Mouse (Mus musculus): Measurements from ENCODE around the gene Gm37240. TPM values are rescaled to one million over a fixed set of nuclear protein-coding genes. Genes with fewer than 3 reads are reported as not detected.

Gene Gm37240
- polyA plus RNA-seq, 1 experiment from 2014 or later: 0.43 TPM

DNA sequence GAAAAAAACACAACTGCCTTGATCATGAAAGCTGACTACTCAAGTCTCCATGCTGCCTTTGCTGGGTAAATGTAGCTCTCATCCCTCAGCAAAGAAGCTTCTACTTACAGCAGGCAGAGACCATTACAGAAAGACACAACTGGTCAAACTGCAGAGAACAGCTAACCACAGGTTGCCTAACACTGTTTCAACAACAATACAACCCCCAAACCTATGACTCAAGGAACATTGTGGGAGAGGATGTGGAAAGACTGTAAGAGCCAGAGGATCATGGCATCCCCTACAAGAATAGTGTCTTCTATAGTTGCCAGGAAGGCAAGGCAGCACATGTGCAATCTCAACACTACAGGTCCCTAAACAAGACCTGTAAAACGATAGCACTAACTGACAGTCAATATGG lies 94.2 kb downstream of the Gm37240 start:
- Histone ChIP-seq H3K36me3 (ENCODE audit: control insufficient read depth, insufficient read depth, low read length) (no peaks in the 10 kb centered on the region), H3K9me3 (ENCODE audit: control insufficient read depth, low read length) (no peaks in the 10 kb centered on the region), H3K27ac (ENCODE audit: low read depth, low read length) (no peak overlapping the region), H3K9ac (ENCODE audit: low read length) (no peak overlapping the region), H3K4me2 (ENCODE audit: low read depth, low read length, severe bottlenecking) (no peak overlapping the region), H3K4me1 (replicated peaks; ENCODE audit: control insufficient read depth, insufficient read depth, low read length) (no peaks in the 10 kb centered on the region), H3K4me3 (ENCODE audit: low read depth, low read length) (no peak overlapping the region), H3K27me3 (ENCODE audit: control insufficient read depth, insufficient read depth, low read length) (no peaks in the 10 kb centered on the region)
- ATAC-seq (replicated peaks; ENCODE audit: low FRiP score) (no peak), DNase-seq (ENCODE audit: low spot score) (no peak)
- WGBS: 77% methylated on average over 1 of the region's 1 CpGs

DNA sequence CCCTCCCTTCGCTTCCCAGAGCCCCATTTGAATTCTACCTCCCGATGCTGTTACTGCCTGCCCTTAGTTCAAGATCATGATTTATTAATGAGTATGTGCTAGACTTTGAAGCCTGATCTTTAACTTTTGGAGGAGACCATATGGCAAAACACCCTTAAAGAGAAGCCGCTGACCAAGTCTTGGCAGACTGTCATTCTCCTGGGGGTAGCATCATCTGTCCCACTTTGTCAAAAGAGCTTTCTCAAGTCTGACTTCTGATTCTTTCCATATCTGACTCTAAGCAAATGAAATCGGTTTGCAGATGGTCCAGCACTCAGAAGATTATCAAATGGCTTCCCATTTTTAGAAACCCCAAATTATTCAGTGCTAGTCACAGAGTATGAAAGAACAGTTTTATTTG lies 97.6 kb downstream of the Gm37240 start:
- H3K4me1 ChIP-seq (replicated peaks; ENCODE audit: control insufficient read depth, insufficient read depth, low read length): no peaks in the 10 kb centered on the region
- H3K9me3 ChIP-seq (ENCODE audit: control insufficient read depth, low read length): no peaks in the 10 kb centered on the region
- no peak for DNase-seq (ENCODE audit: low spot score)
- H3K27me3 ChIP-seq (ENCODE audit: control insufficient read depth, insufficient read depth, low read length): no peaks in the 10 kb centered on the region
- no peak overlapping the region for H3K27ac ChIP-seq (ENCODE audit: low read depth, low read length)
- no peak for ATAC-seq (replicated peaks; ENCODE audit: low FRiP score)
- H3K4me3 ChIP-seq (ENCODE audit: low read depth, low read length): no peak overlapping the region
- no peak overlapping the region for H3K4me2 ChIP-seq (ENCODE audit: low read depth, low read length, severe bottlenecking)
- no peak overlapping the region for H3K9ac ChIP-seq (ENCODE audit: low read length)
- no peaks in the 10 kb centered on the region for H3K36me3 ChIP-seq (ENCODE audit: control insufficient read depth, insufficient read depth, low read length)
- 86% methylated on average over 4 of the region's 4 CpGs for WGBS

DNA sequence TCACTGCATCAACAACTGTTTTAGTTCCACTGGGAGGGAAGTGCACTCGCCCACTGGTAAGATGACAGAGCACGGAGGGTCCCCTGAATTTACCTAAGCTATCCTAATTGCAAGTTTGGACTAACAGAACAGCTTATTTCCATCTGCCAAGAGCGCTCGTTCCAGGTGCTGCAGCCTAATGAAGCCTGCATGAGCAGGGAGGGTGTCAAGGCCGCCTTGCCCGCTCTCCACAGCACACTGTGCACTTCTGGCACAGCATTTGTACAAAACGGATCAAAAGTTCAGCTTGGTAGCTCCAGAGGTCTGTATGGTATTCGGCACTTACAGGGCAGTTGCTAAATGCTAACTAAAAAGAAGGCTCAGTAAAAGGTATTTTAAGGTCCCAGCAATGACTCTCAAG lies 100.8 kb downstream of the Gm37240 start:
- no peaks in the 10 kb centered on the region for H3K36me3 ChIP-seq (ENCODE audit: control insufficient read depth, insufficient read depth, low read length)
- no peak overlapping the region for H3K4me3 ChIP-seq (ENCODE audit: low read depth, low read length)
- no peaks in the 10 kb centered on the region for H3K4me1 ChIP-seq (replicated peaks; ENCODE audit: control insufficient read depth, insufficient read depth, low read length)
- H3K9ac ChIP-seq (ENCODE audit: low read length): no peak overlapping the region
- H3K4me2 ChIP-seq (ENCODE audit: low read depth, low read length, severe bottlenecking): no peak overlapping the region
- no peak for ATAC-seq (replicated peaks; ENCODE audit: low FRiP score)
- no peaks in the 10 kb centered on the region for H3K27me3 ChIP-seq (ENCODE audit: control insufficient read depth, insufficient read depth, low read length)
- no peaks in the 10 kb centered on the region for H3K9me3 ChIP-seq (ENCODE audit: control insufficient read depth, low read length)
- 74% methylated on average over 8 of the region's 8 CpGs for WGBS
- no peak for DNase-seq (ENCODE audit: low spot score)
- no peak overlapping the region for H3K27ac ChIP-seq (ENCODE audit: low read depth, low read length)

DNA sequence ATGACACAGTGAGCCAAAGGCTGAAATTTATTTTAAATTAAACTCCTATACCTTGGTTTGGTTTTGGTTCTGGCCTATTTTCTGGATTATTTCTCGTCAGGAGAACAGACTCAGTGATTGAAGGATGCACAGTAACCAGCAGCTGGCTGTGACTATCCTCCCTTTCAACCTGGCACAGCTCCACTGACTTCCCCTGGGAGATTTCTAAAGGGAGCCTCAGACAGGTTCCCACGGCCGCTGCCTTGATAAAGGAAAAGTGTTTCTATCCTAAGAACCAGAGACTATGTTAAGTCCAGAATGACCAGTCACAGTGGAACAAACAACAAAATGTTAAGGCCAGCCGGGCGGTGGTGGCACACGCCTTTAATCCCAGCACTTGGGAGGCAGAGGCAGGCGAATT lies 106.4 kb downstream of the Gm37240 start:
- H3K9ac ChIP-seq (ENCODE audit: low read length): no peak overlapping the region
- no peaks in the 10 kb centered on the region for H3K9me3 ChIP-seq (ENCODE audit: control insufficient read depth, low read length)
- H3K27me3 ChIP-seq (ENCODE audit: control insufficient read depth, insufficient read depth, low read length): no peaks in the 10 kb centered on the region
- no peak overlapping the region for H3K27ac ChIP-seq (ENCODE audit: low read depth, low read length)
- WGBS: 84% methylated on average over 7 of the region's 7 CpGs
- no peaks in the 10 kb centered on the region for H3K36me3 ChIP-seq (ENCODE audit: control insufficient read depth, insufficient read depth, low read length)
- H3K4me2 ChIP-seq (ENCODE audit: low read depth, low read length, severe bottlenecking): no peak overlapping the region
- H3K4me1 ChIP-seq (replicated peaks; ENCODE audit: control insufficient read depth, insufficient read depth, low read length): no peaks in the 10 kb centered on the region
- no peak overlapping the region for H3K4me3 ChIP-seq (ENCODE audit: low read depth, low read length)
- DNase-seq (ENCODE audit: low spot score) (no peak), ATAC-seq (replicated peaks; ENCODE audit: low FRiP score) (no peak)

DNA sequence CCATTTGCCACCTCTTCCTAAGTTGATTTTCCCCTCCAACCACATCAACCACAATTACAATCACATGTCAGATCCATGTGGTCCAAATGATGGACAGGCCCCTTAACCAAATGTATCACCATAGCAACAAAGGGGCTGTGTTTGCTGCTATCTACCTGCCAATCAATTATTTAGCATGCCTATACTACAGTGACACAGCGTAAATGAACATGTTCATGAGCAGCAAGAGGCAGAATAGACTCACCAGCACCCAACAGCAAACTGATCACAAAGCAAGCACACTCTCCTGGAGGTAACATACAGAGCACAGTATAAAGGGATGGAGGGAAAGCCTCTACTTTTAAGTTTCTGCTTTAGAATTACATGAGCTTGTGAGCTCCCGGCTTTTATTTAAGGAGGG lies 107.0 kb downstream of the Gm37240 start:
- H3K4me3 ChIP-seq (ENCODE audit: low read depth, low read length): no peak overlapping the region
- H3K9ac ChIP-seq (ENCODE audit: low read length): no peak overlapping the region
- no peaks in the 10 kb centered on the region for H3K9me3 ChIP-seq (ENCODE audit: control insufficient read depth, low read length)
- no peaks in the 10 kb centered on the region for H3K4me1 ChIP-seq (replicated peaks; ENCODE audit: control insufficient read depth, insufficient read depth, low read length)
- H3K27me3 ChIP-seq (ENCODE audit: control insufficient read depth, insufficient read depth, low read length): no peaks in the 10 kb centered on the region
- H3K4me2 ChIP-seq (ENCODE audit: low read depth, low read length, severe bottlenecking): no peak overlapping the region
- DNase-seq (ENCODE audit: low spot score): no peak
- no peak for ATAC-seq (replicated peaks; ENCODE audit: low FRiP score)
- 73% methylated on average over 2 of the region's 2 CpGs for WGBS
- no peak overlapping the region for H3K27ac ChIP-seq (ENCODE audit: low read depth, low read length)
- no peaks in the 10 kb centered on the region for H3K36me3 ChIP-seq (ENCODE audit: control insufficient read depth, insufficient read depth, low read length)

DNA sequence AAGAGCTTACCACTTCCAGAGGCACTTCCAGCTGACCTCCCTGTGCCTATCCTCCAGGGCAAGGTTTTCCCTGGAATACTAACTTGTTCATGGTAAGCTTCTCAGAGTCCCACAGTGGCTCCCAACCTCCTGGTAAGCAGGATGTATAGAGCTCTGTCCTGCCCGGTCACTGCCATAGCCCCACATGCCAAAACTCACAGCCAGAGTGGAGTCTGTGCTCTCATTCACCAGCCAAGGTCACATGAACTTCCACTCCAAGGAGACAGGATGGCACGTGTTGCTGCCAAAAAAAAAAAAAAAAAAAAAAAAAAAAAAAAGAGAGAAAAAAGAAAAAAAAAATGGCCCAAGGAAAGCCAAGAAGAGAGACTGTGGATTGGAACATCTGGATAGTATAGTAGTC lies 109.5 kb downstream of the Gm37240 start:
- Histone ChIP-seq H3K4me2 (ENCODE audit: low read depth, low read length, severe bottlenecking) (no peak overlapping the region), H3K36me3 (ENCODE audit: control insufficient read depth, insufficient read depth, low read length) (no peaks in the 10 kb centered on the region), H3K27me3 (ENCODE audit: control insufficient read depth, insufficient read depth, low read length) (no peaks in the 10 kb centered on the region), H3K9ac (ENCODE audit: low read length) (no peak overlapping the region), H3K9me3 (ENCODE audit: control insufficient read depth, low read length) (no peaks in the 10 kb centered on the region), H3K27ac (ENCODE audit: low read depth, low read length) (no peak overlapping the region), H3K4me1 (replicated peaks; ENCODE audit: control insufficient read depth, insufficient read depth, low read length) (no peaks in the 10 kb centered on the region), H3K4me3 (ENCODE audit: low read depth, low read length) (no peak overlapping the region)
- DNase-seq (ENCODE audit: low spot score) (no peak), ATAC-seq (replicated peaks; ENCODE audit: low FRiP score) (no peak)
- 90% methylated on average over 2 of the region's 2 CpGs for WGBS

- no peaks in the 10 kb centered on the region for H3K4me1 ChIP-seq (replicated peaks; ENCODE audit: control insufficient read depth, insufficient read depth, low read length)
- no peaks in the 10 kb centered on the region for H3K36me3 ChIP-seq (ENCODE audit: control insufficient read depth, insufficient read depth, low read length)
- H3K4me3 ChIP-seq (ENCODE audit: low read depth, low read length): no peak overlapping the region
- WGBS: 85% methylated on average over 4 of the region's 4 CpGs
- H3K9me3 ChIP-seq (ENCODE audit: control insufficient read depth, low read length): no peaks in the 10 kb centered on the region
- H3K9ac ChIP-seq (ENCODE audit: low read length): no peak overlapping the region
- no peaks in the 10 kb centered on the region for H3K27me3 ChIP-seq (ENCODE audit: control insufficient read depth, insufficient read depth, low read length)
- H3K4me2 ChIP-seq (ENCODE audit: low read depth, low read length, severe bottlenecking): no peak overlapping the region
- ATAC-seq (replicated peaks; ENCODE audit: low FRiP score) (no peak), DNase-seq (ENCODE audit: low spot score) (no peak)
- H3K27ac ChIP-seq (ENCODE audit: low read depth, low read length): no peak overlapping the region
These were observed 110.0 kb downstream of the Gm37240 start for GRCm38 (mm10) chr3:85777356-85777755.

DNA sequence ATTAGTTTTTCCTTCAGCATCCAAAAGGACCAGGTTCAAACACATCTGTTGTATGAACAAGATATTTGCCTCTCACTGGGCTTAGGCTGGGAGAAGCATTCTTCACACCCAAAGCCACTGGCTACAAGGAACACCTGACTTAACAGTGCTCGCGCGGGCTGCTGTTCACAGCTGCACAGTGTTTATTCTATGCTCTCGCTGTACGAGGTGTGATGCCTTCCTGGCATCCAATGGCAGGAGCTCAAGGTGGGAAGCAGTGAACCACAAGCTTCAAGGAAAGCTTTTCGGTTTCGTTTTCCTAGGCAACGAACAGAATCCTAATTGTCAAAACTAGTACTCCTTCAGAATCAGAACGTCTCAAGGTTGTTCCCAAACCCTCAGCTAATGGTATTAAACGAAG lies 110.6 kb downstream of the Gm37240 start:
- no peaks in the 10 kb centered on the region for H3K4me1 ChIP-seq (replicated peaks; ENCODE audit: control insufficient read depth, insufficient read depth, low read length)
- H3K9ac ChIP-seq (ENCODE audit: low read length): no peak overlapping the region
- no peak overlapping the region for H3K4me3 ChIP-seq (ENCODE audit: low read depth, low read length)
- no peaks in the 10 kb centered on the region for H3K36me3 ChIP-seq (ENCODE audit: control insufficient read depth, insufficient read depth, low read length)
- 79% methylated on average over 10 of the region's 10 CpGs for WGBS
- ATAC-seq (replicated peaks; ENCODE audit: low FRiP score): no peak
- no peaks in the 10 kb centered on the region for H3K9me3 ChIP-seq (ENCODE audit: control insufficient read depth, low read length)
- no peak overlapping the region for H3K27ac ChIP-seq (ENCODE audit: low read depth, low read length)
- no peaks in the 10 kb centered on the region for H3K27me3 ChIP-seq (ENCODE audit: control insufficient read depth, insufficient read depth, low read length)
- DNase-seq (ENCODE audit: low spot score): no peak
- H3K4me2 ChIP-seq (ENCODE audit: low read depth, low read length, severe bottlenecking): no peak overlapping the region

DNA sequence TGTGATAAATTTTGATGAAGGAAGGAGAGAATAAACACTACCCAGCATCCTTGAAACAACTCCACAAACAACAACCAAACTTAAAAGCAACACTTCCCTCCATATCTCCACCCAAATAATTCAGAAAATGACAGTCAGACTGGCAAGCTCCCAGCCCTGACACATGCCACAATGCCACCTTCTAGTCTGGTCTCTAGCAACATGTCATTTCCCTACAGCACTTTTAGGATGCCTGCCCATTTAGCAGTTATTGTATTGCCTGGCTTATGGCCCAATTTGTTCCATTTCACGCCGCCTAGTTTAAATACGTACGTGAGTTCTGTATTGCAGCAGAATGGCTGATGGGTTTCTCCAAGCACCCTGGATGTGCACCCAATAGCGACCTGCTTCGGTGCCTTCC lies 111.2 kb downstream of the Gm37240 start:
- Histone ChIP-seq H3K9me3 (ENCODE audit: control insufficient read depth, low read length) (no peaks in the 10 kb centered on the region), H3K9ac (ENCODE audit: low read length) (no peak overlapping the region), H3K27ac (ENCODE audit: low read depth, low read length) (no peak overlapping the region), H3K4me2 (ENCODE audit: low read depth, low read length, severe bottlenecking) (no peak overlapping the region), H3K36me3 (ENCODE audit: control insufficient read depth, insufficient read depth, low read length) (no peaks in the 10 kb centered on the region), H3K4me3 (ENCODE audit: low read depth, low read length) (no peak overlapping the region), H3K4me1 (replicated peaks; ENCODE audit: control insufficient read depth, insufficient read depth, low read length) (no peaks in the 10 kb centered on the region), H3K27me3 (ENCODE audit: control insufficient read depth, insufficient read depth, low read length) (no peaks in the 10 kb centered on the region)
- DNase-seq (ENCODE audit: low spot score) (no peak), ATAC-seq (replicated peaks; ENCODE audit: low FRiP score) (no peak)
- WGBS: 92% methylated on average over 6 of the region's 6 CpGs

Data from forebrain, embryonic 11.5 days (tissue).